In the genomic region with DNA sequence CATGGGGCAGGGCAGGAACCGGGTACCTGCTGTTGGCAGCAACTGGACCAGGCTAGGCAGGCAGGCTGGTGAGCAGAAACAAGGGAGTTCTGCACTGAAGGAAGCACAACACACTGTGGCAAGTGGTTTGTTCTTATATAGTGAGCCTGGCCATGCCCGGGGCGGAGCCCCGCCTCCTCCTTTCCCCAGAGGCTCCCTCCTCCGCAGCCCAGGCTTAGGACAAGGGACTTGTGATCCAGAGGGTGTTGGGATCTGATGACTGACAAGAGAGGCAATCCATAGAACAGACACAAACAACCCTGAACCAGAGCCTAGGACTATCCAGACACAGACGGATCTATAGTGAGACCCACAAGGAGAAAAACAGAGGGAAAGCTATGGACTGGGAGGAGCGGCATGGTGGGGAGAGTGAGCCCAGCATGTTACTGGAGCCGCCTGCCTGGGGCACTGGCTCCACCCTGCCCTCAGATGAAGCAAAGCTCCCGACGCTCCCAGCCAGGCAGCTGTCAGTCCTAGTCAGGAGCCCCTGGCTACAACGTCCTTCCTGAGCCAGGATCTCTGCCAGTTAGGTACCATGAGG, we compare ENCODE assay signal across 8 mouse cellular contexts. TPM values are rescaled to one million over a fixed set of nuclear protein-coding genes. Genes with fewer than 3 reads are reported as not detected.
A peak's percentile ranks its signal among the peaks of the same experiment; 100 is the strongest.
DNase-seq lines count a peak whose midpoint lies in the region; ATAC-seq and TF ChIP-seq lines count a peak whose summit lies in the region.

Gene Carns1 (minus strand): TSS at position 112 of the 580 bp plus-strand sequence.

- intact Hi-C loops in left cerebral cortex, adult 2 months (cut with DNase I) = no loop called here
- intact Hi-C loops in left cerebral cortex, postnatal 14 days (cut with DNase I) = no loop called here

- ATAC-seq in heart, embryonic 11.5 days (replicated peaks; ENCODE audit: insufficient number of reproducible peaks, low FRiP score, low TSS enrichment) = peak; percentile 47
- ATAC-seq in limb, embryonic 13.5 days (ENCODE audit: low FRiP score, low read depth) = 0 out of 2 replicates have a peak, but pooled peaks have one; percentile 49
- ATAC-seq in neural tube, embryonic 14.5 days (ENCODE audit: low read depth) = peak; percentile 35; the same call in 1 of the 2 replicates

- 5% methylated on average over 11 of the region's 11 CpGs for WGBS in embryonic facial prominence, embryonic 10.5 days
- WGBS in heart, embryonic 11.5 days (ENCODE audit: insufficient replicate concordance) = 3% methylated on average over 11 of the region's 11 CpGs
- WGBS in limb, embryonic 13.5 days = 4% methylated on average over 11 of the region's 11 CpGs
- WGBS in neural tube, embryonic 14.5 days = 2% methylated on average over 11 of the region's 11 CpGs

- H3K27me3 ChIP-seq in embryonic facial prominence, embryonic 10.5 days (replicated peaks; ENCODE audit: low read depth, poor library complexity, severe bottlenecking) = peaks cover 20% of the 10 kb centered on the region
- no peaks in the 10 kb centered on the region for H3K27me3 ChIP-seq in heart, embryonic 11.5 days (ENCODE audit: control insufficient read depth, insufficient read depth, low read length)
- H3K27me3 ChIP-seq in limb, embryonic 13.5 days = peaks cover 3% of the 10 kb centered on the region; the same call in 1 of the 2 replicates
- no peaks in the 10 kb centered on the region for H3K27me3 ChIP-seq in neural tube, embryonic 14.5 days (ENCODE audit: control insufficient read depth, insufficient read depth, low read length)

- peak within 1 kb of the TSS; percentile 69 for H3K27ac ChIP-seq in left cerebral cortex, adult 2 months
- peak within 1 kb of the TSS; percentile 36; the same call in 1 of the 2 replicates for H3K27ac ChIP-seq in embryonic facial prominence, embryonic 10.5 days (replicated peaks)
- no peak within 1 kb of the TSS for H3K27ac ChIP-seq in heart, embryonic 11.5 days (ENCODE audit: low read depth, low read length)
- H3K27ac ChIP-seq in limb, embryonic 13.5 days = no peak within 1 kb of the TSS
- no peak within 1 kb of the TSS for H3K27ac ChIP-seq in neural tube, embryonic 14.5 days (ENCODE audit: low read depth, low read length)

- no peak for DNase-seq in left cerebral cortex, adult 2 months (ENCODE audit: extremely low spot score in 1 of 2, low spot score in 2 of 2)
- DNase-seq in left cerebral cortex, postnatal 14 days (ENCODE audit: low spot score in 2 of 2) = no peak
- peak; percentile 42 for DNase-seq in embryonic facial prominence, embryonic 10.5 days (ENCODE audit: low spot score)
- no peak for DNase-seq in B cell, adult 2 months
- DNase-seq in adrenal gland, postnatal 36 days = no peak

- H3K36me3 ChIP-seq in embryonic facial prominence, embryonic 10.5 days (replicated peaks) = no peaks in the 10 kb centered on the region
- no peaks in the 10 kb centered on the region for H3K36me3 ChIP-seq in heart, embryonic 11.5 days (ENCODE audit: control insufficient read depth, insufficient read depth, low read length)
- H3K36me3 ChIP-seq in limb, embryonic 13.5 days = no peaks in the 10 kb centered on the region
- no peaks in the 10 kb centered on the region for H3K36me3 ChIP-seq in neural tube, embryonic 14.5 days (ENCODE audit: control insufficient read depth, insufficient read depth, low read length)

- H3K9me3 ChIP-seq in embryonic facial prominence, embryonic 10.5 days = no peaks in the 10 kb centered on the region
- H3K9me3 ChIP-seq in heart, embryonic 11.5 days (replicated peaks; ENCODE audit: control insufficient read depth, low read length) = no peaks in the 10 kb centered on the region
- H3K9me3 ChIP-seq in limb, embryonic 13.5 days = no peaks in the 10 kb centered on the region
- H3K9me3 ChIP-seq in neural tube, embryonic 14.5 days (ENCODE audit: control insufficient read depth, low read length) = no peaks in the 10 kb centered on the region

- no peak within 1 kb of the TSS for H3K4me3 ChIP-seq in left cerebral cortex, adult 2 months
- H3K4me3 ChIP-seq in embryonic facial prominence, embryonic 10.5 days = peak within 1 kb of the TSS; percentile 40
- H3K4me3 ChIP-seq in heart, embryonic 11.5 days (ENCODE audit: low read depth, low read length) = peak within 1 kb of the TSS; percentile 24
- peak within 1 kb of the TSS; percentile 3 for H3K4me3 ChIP-seq in limb, embryonic 13.5 days
- no peak within 1 kb of the TSS for H3K4me3 ChIP-seq in neural tube, embryonic 14.5 days (ENCODE audit: low read depth, low read length)

- peaks cover 36% of the 10 kb centered on the region for H3K4me1 ChIP-seq in embryonic facial prominence, embryonic 10.5 days
- peaks cover 21% of the 10 kb centered on the region for H3K4me1 ChIP-seq in heart, embryonic 11.5 days (ENCODE audit: control insufficient read depth, insufficient read depth, low read length)
- H3K4me1 ChIP-seq in limb, embryonic 13.5 days = peaks cover 28% of the 10 kb centered on the region
- 0 out of 2 replicates have a peak, but pooled peaks cover 4% of the 10 kb centered on the region for H3K4me1 ChIP-seq in neural tube, embryonic 14.5 days (ENCODE audit: control insufficient read depth, insufficient read depth, low read length)

- H3K4me2 ChIP-seq in heart, embryonic 11.5 days = peak within 1 kb of the TSS; percentile 64
- peak within 1 kb of the TSS; percentile 51 for H3K4me2 ChIP-seq in limb, embryonic 13.5 days (replicated peaks)
- peak within 1 kb of the TSS; percentile 27 for H3K4me2 ChIP-seq in neural tube, embryonic 14.5 days (ENCODE audit: low read depth, low read length)

- peak within 1 kb of the TSS; percentile 61 for H3K9ac ChIP-seq in heart, embryonic 11.5 days (ENCODE audit: low read depth, low read length)
- peak within 1 kb of the TSS; percentile 32 for H3K9ac ChIP-seq in limb, embryonic 13.5 days
- H3K9ac ChIP-seq in neural tube, embryonic 14.5 days (replicated peaks; ENCODE audit: low read depth, low read length) = peak within 1 kb of the TSS; percentile 16

- no peak for TF ChIP-seq CTCF in left cerebral cortex, adult 2 months (IDR thresholded peaks at IDR 0.05)

RNA-seq across cellular contexts. Expression of gene Carns1, which starts in this region (rescaled TPM):
- total RNA-seq in left cerebral cortex, adult 2 months (2021) = 1 to 10 TPM; 6.9 to 7.3 TPM
- 1 to 10 TPM; 3.8 to 5.9 TPM for total RNA-seq in left cerebral cortex, postnatal 14 days (2021)
- 2.7 and 4.4 TPM in 2 replicates for polyA plus RNA-seq in embryonic facial prominence, embryonic 10.5 days (2016; fragmentation: Nextera tagmentation; extraction: Ambion mirVana)
- 2.1 and 2.8 TPM in 2 replicates for polyA plus RNA-seq in heart, embryonic 11.5 days (2014; fragmentation: Nextera tagmentation; extraction: Ambion mirVana)
- polyA plus RNA-seq in limb, embryonic 13.5 days (2015; fragmentation: Nextera tagmentation; extraction: Ambion mirVana) = 2.2 and 2.5 TPM in 2 replicates
- 3.0 and 6.1 TPM in 2 replicates for polyA plus RNA-seq in neural tube, embryonic 14.5 days (2014; fragmentation: Nextera tagmentation; extraction: Ambion mirVana)
- 1 to 10 TPM; 2.0 to 2.8 TPM for total RNA-seq in adrenal gland, postnatal 36 days (2021)

Comparison
In these comparisons a context has a peak if more than half of its experiments do, and no peak if none do; other contexts are left out.
1. H3K27ac ChIP-seq: peak in left cerebral cortex, adult 2 months (single experiment) and embryonic facial prominence, embryonic 10.5 days (single experiment); none in heart, embryonic 11.5 days (single experiment), limb, embryonic 13.5 days (single experiment) and neural tube, embryonic 14.5 days (single experiment).
2. H3K4me3 ChIP-seq: peak in embryonic facial prominence, embryonic 10.5 days (single experiment), heart, embryonic 11.5 days (single experiment) and limb, embryonic 13.5 days (single experiment); none in left cerebral cortex, adult 2 months (single experiment) and neural tube, embryonic 14.5 days (single experiment).
3. Peak in every context shown above with its lines, with median percentiles within 50 percentile points of each other: ATAC-seq, H3K4me2 ChIP-seq and H3K9ac ChIP-seq.